17 mouse cellular contexts compared by ENCODE assay signal in genomic region chr19:37335392-37335791, GRCm38 (mm10). TPM values are rescaled to one million over a fixed set of nuclear protein-coding genes. Genes with fewer than 3 reads are reported as not detected.
A peak's percentile ranks its signal among the peaks of the same experiment; 100 is the strongest.
DNase-seq lines count a peak whose midpoint lies in the region.
"Had no signal": no experiment of that assay in that cellular context is flagged by ENCODE, and none has a peak within 500 bp of the region (broad histone marks: within the 10 kb centered on the region; RNA-seq: fewer than 3 reads in every experiment).

No protein-coding gene starts in this region.

- WGBS in embryonic facial prominence, embryonic 10.5 days = 89% methylated on average over 1 of the region's 1 CpGs

- H3K36me3 ChIP-seq in embryonic facial prominence, embryonic 10.5 days (replicated peaks) = 0 out of 2 replicates have a peak, but pooled peaks cover under 1% of the 10 kb centered on the region

- H3K4me3 ChIP-seq in embryonic facial prominence, embryonic 10.5 days = no peak overlapping the region

- H3K4me1 ChIP-seq in embryonic facial prominence, embryonic 10.5 days = no peaks in the 10 kb centered on the region

- H3K27me3 ChIP-seq in embryonic facial prominence, embryonic 10.5 days (replicated peaks; ENCODE audit: low read depth, poor library complexity, severe bottlenecking) = no peaks in the 10 kb centered on the region
- H3K27me3 ChIP-seq: CH12.LX, Patski had no signal

- no peak overlapping the region for H3K27ac ChIP-seq in embryonic facial prominence, embryonic 10.5 days (replicated peaks)

- no peaks in the 10 kb centered on the region for H3K9me3 ChIP-seq in embryonic facial prominence, embryonic 10.5 days
- H3K9me3 ChIP-seq: G1E had no signal

- DNase-seq in fat pad, adult 2 months (ENCODE audit: extremely low read depth, low read depth, low spot score) = peak; percentile 87
- DNase-seq in gonadal fat pad, adult 2 months (ENCODE audit: low read depth) = peak; percentile 81
- no peak for DNase-seq in embryonic facial prominence, embryonic 10.5 days (ENCODE audit: low spot score)
- no peak for DNase-seq in urinary bladder, adult 2 months (ENCODE audit: low spot score)
- DNase-seq: adrenal gland, adult 2 months; adrenal gland, adult 8-10 months; adrenal gland, postnatal 10 days; adrenal gland, postnatal 14 days; adrenal gland, postnatal 25 days; adrenal gland, postnatal 36 days; B cell, adult 2 months; cerebellum, adult 11 months; cerebellum, adult 11-12 months; cerebellum, adult 18-20 months had no signal

RNA-seq across cellular contexts. Expression of gene Ide, which starts 2.3 kb away (rescaled TPM):
- polyA plus RNA-seq in gonadal fat pad, adult 2 months (2012; rRNA removed) = 37.0 and 38.9 TPM in 2 replicates
- 40.9 and 49.6 TPM in 2 replicates for polyA plus RNA-seq in embryonic facial prominence, embryonic 10.5 days (2016; fragmentation: Nextera tagmentation; extraction: Ambion mirVana)
- 27.9 and 28.5 TPM in 2 replicates for polyA plus RNA-seq in urinary bladder, adult 2 months (2012; rRNA removed)

RNA-seq across cellular contexts. Expression of gene Kif11, which starts 40.8 kb away (rescaled TPM):
- 0.53 and 0.71 TPM in 2 replicates for polyA plus RNA-seq in gonadal fat pad, adult 2 months (2012; rRNA removed)
- polyA plus RNA-seq in embryonic facial prominence, embryonic 10.5 days (2016; fragmentation: Nextera tagmentation; extraction: Ambion mirVana) = 86.0 and 87.4 TPM in 2 replicates
- 1.6 and 1.7 TPM in 2 replicates for polyA plus RNA-seq in urinary bladder, adult 2 months (2012; rRNA removed)

Comparison
In these comparisons a context has a peak if more than half of its experiments do, and no peak if none do; other contexts are left out.
1. DNase-seq: peak in fat pad, adult 2 months (single experiment) and gonadal fat pad, adult 2 months (single experiment); none in embryonic facial prominence, embryonic 10.5 days (single experiment) and urinary bladder, adult 2 months (single experiment).
2. RNA of gene Kif11, which starts 40.8 kb away (polyA plus RNA-seq): 86.0 to 87.4 TPM in embryonic facial prominence, embryonic 10.5 days; 1.6 to 1.7 TPM in urinary bladder, adult 2 months and 0.53 to 0.71 TPM in gonadal fat pad, adult 2 months; every median in the first group is over 10 times any median in the second.